Mouse (Mus musculus): ENCODE measurements at regions not wholly inside any gene's neighbourhood (a gene's known extent, or its start where the extent isn't known, plus 50 kb on each side); places are given as distances from the start of the nearest gene placed in this dataset.

GRCm38 (mm10) chr6:110439509-110439908, 205.9 kb upstream of the Grm7 start:
- intact Hi-C loops (cut with DNase I) = no loop called here

- intact Hi-C loops (cut with DNase I) = no loop called here
Observed at GRCm38 (mm10) chr6:110463370-110463769, 182.0 kb upstream of the Grm7 start.

GRCm38 (mm10) chr6:110467661-110468060, 177.7 kb upstream of the Grm7 start:
- intact Hi-C loops (cut with DNase I) = no loop called here

GRCm38 (mm10) chr6:110505861-110506260, 139.5 kb upstream of the Grm7 start:
- intact Hi-C loops (cut with DNase I) = no loop called here

- intact Hi-C loops (cut with DNase I) = no loop called here
Observed at GRCm38 (mm10) chr6:110510494-110510893, 134.9 kb upstream of the Grm7 start.

- intact Hi-C loops (cut with DNase I) = no loop called here
Observed at GRCm38 (mm10) chr6:110538731-110539191, 106.6 kb upstream of the Grm7 start.

- intact Hi-C loops (cut with DNase I) = loop anchor here (10.0 kb wide), 1 partner anchor 1549 kb away; no protein-coding TSS in a partner anchor
Observed at GRCm38 (mm10) chr6:110545542-110545941, 99.8 kb upstream of the Grm7 start.

- intact Hi-C loops (cut with DNase I) = no loop called here
Observed at GRCm38 (mm10) chr6:110554847-110555246, 90.5 kb upstream of the Grm7 start.

- intact Hi-C loops (cut with DNase I) = no loop called here
Observed at GRCm38 (mm10) chr6:110559656-110560055, 85.7 kb upstream of the Grm7 start.

- intact Hi-C loops (cut with DNase I) = no loop called here
Observed at GRCm38 (mm10) chr6:110560426-110560825, 85.0 kb upstream of the Grm7 start.

GRCm38 (mm10) chr6:110577216-110577615, 68.2 kb upstream of the Grm7 start:
- intact Hi-C loops (cut with DNase I) = no loop called here

Measured in adrenal gland (tissue).